Comparison of ENCODE assay signal across 11 mouse cellular contexts in genomic region chr3:63582717-63583696, GRCm38 (mm10).
DNase-seq lines count a peak whose midpoint lies in the region; ATAC-seq and TF ChIP-seq lines count a peak whose summit lies in the region.
"Had no signal": no experiment of that assay in that cellular context is flagged by ENCODE, and none has a peak within 500 bp of the region (broad histone marks: within the 10 kb centered on the region; RNA-seq: fewer than 3 reads in every experiment).

No protein-coding gene starts in this region.

- no peaks in the 10 kb centered on the region for H3K9me3 ChIP-seq in midbrain, embryonic 14.5 days (ENCODE audit: control insufficient read depth, low read length)
- no peaks in the 10 kb centered on the region for H3K9me3 ChIP-seq in heart, embryonic 10.5 days
- H3K9me3 ChIP-seq: limb, embryonic 12.5 days had no signal

- peak overlapping the region; percentile 5; the same call in 1 of the 2 replicates for H3K4me3 ChIP-seq in testis, adult 2 months (ENCODE audit: control insufficient read depth, low read depth, low read length)
- no peak overlapping the region for H3K4me3 ChIP-seq in midbrain, embryonic 14.5 days (replicated peaks; ENCODE audit: low read depth, low read length)
- no peak overlapping the region for H3K4me3 ChIP-seq in heart, embryonic 10.5 days
- H3K4me3 ChIP-seq: limb, embryonic 12.5 days; myocyte had no signal

- no peaks in the 10 kb centered on the region for H3K27me3 ChIP-seq in testis, adult 2 months (ENCODE audit: control insufficient read depth, insufficient read depth, low read length)
- no peaks in the 10 kb centered on the region for H3K27me3 ChIP-seq in midbrain, embryonic 14.5 days (ENCODE audit: control insufficient read depth, insufficient read depth, low read length)
- H3K27me3 ChIP-seq in heart, embryonic 10.5 days (ENCODE audit: insufficient read depth, poor library complexity, severe bottlenecking) = no peaks in the 10 kb centered on the region
- H3K27me3 ChIP-seq: limb, embryonic 12.5 days had no signal

- DNase-seq in testis, postnatal 10 days (ENCODE audit: low spot score) = no peak
- DNase-seq in cerebellum, postnatal 14 days = peak; percentile 86 to 88
- peak; percentile 60 for DNase-seq in midbrain, embryonic 14.5 days
- no peak for DNase-seq in adrenal gland, postnatal 4 days (ENCODE audit: low spot score in 2 of 2)
- no peak for DNase-seq in layer of hippocampus, adult 11-12 months (ENCODE audit: low spot score)
- no peak for DNase-seq in heart, embryonic 10.5 days (ENCODE audit: low spot score)
- DNase-seq: lung, embryonic 14.5 days; thymus, adult 2 months had no signal

- H3K9ac ChIP-seq in midbrain, embryonic 14.5 days (replicated peaks; ENCODE audit: low read length) = no peak overlapping the region
- H3K9ac ChIP-seq: limb, embryonic 12.5 days; lung, embryonic 14.5 days had no signal

- TF ChIP-seq POLR2A in testis, adult 2 months (IDR thresholded peaks at IDR 0.05; ENCODE audit: control insufficient read depth, low read depth, low read length) = no peak

- no peak overlapping the region for H3K4me2 ChIP-seq in midbrain, embryonic 14.5 days (ENCODE audit: low read length)
- H3K4me2 ChIP-seq: limb, embryonic 12.5 days; lung, embryonic 14.5 days had no signal

- TF ChIP-seq CTCF in testis, adult 2 months (IDR thresholded peaks at IDR 0.05; ENCODE audit: control insufficient read depth, insufficient read depth, insufficient replicate concordance, low read depth, low read length) = no peak

- H3K36me3 ChIP-seq in testis, adult 2 months (ENCODE audit: control insufficient read depth, insufficient read depth, low read length) = no peaks in the 10 kb centered on the region
- no peaks in the 10 kb centered on the region for H3K36me3 ChIP-seq in midbrain, embryonic 14.5 days (ENCODE audit: control insufficient read depth, insufficient read depth, low read length)
- H3K36me3 ChIP-seq in heart, embryonic 10.5 days = no peaks in the 10 kb centered on the region
- H3K36me3 ChIP-seq: limb, embryonic 12.5 days had no signal

- H3K27ac ChIP-seq in testis, adult 2 months (ENCODE audit: control insufficient read depth, insufficient read depth, low read depth, low read length) = no peak overlapping the region
- H3K27ac ChIP-seq in midbrain, embryonic 14.5 days (replicated peaks; ENCODE audit: low read depth, low read length) = no peak overlapping the region
- no peak overlapping the region for H3K27ac ChIP-seq in heart, embryonic 10.5 days
- H3K27ac ChIP-seq: limb, embryonic 12.5 days had no signal

- ATAC-seq in midbrain, embryonic 14.5 days (ENCODE audit: low FRiP score, low TSS enrichment) = no peak

- H3K4me1 ChIP-seq in testis, adult 2 months (ENCODE audit: control insufficient read depth, insufficient read depth, low read length) = peaks cover 5% of the 10 kb centered on the region
- peaks cover 17% of the 10 kb centered on the region for H3K4me1 ChIP-seq in midbrain, embryonic 14.5 days (ENCODE audit: control insufficient read depth, insufficient read depth, low read length)
- H3K4me1 ChIP-seq in heart, embryonic 10.5 days = no peaks in the 10 kb centered on the region

- 67% methylated on average over 15 of the region's 15 CpGs for WGBS in midbrain, embryonic 14.5 days
- 84% methylated on average over 15 of the region's 15 CpGs for WGBS in heart, embryonic 10.5 days

Comparison
In these comparisons a context has a peak if more than half of its experiments do, and no peak if none do; other contexts are left out.
1. DNase-seq: peak in cerebellum, postnatal 14 days (2 of 2) and midbrain, embryonic 14.5 days (single experiment); none in testis, postnatal 10 days (single experiment), adrenal gland, postnatal 4 days (0 of 2), layer of hippocampus, adult 11-12 months (single experiment) and heart, embryonic 10.5 days (single experiment).